Mouse (Mus musculus) hindbrain, embryonic 15.5 days (tissue): ENCODE results near the gene 1190002N15Rik. TPM values are rescaled to one million over a fixed set of nuclear protein-coding genes. Genes with fewer than 3 reads are reported as not detected.

Source experiments
- ATAC-seq: fragments of 200-750 bp; cut with Nextera tagmentation; 2 replicates; pipeline ENCODE4 v1.8.0; 2017; ENCODE audit warnings: low read depth, moderate number of reproducible peaks, moderate TSS enrichment; ENCODE audit not compliant: low FRiP score
- H3K27ac ChIP-seq: fragments of 300-500 bp; sonication (generic); replicated peaks from 2 replicates; pipeline ENCODE4 v1.5.1; 2015; ENCODE audit warnings: mild to moderate bottlenecking, inconsistent platforms
- H3K27me3 ChIP-seq: fragments of 300-500 bp; sonication (generic); 2 replicates; pipeline ENCODE4 v1.6.1; 2015; ENCODE audit warnings: control low read depth, inconsistent platforms
- H3K36me3 ChIP-seq: fragments of 300-500 bp; sonication (generic); 2 replicates; pipeline ENCODE4 v1.6.1; 2015; ENCODE audit warnings: control low read depth, inconsistent platforms
- H3K4me1 ChIP-seq: fragments of 300-500 bp; sonication (generic); replicated peaks from 2 replicates; pipeline ENCODE4 v1.6.1; 2015; ENCODE audit warnings: control low read depth, inconsistent platforms
- H3K4me2 ChIP-seq: fragments of 300-500 bp; sonication (generic); 2 replicates; pipeline ENCODE4 v1.6.1; 2015; ENCODE audit warnings: moderate library complexity, mild to moderate bottlenecking, inconsistent platforms
- H3K4me3 ChIP-seq: fragments of 300-500 bp; sonication (generic); 2 replicates; pipeline ENCODE4 v1.5.1; 2015; ENCODE audit warnings: mild to moderate bottlenecking, inconsistent platforms
- H3K9ac ChIP-seq: fragments of 300-500 bp; sonication (generic); 2 replicates; pipeline ENCODE4 v1.6.1; 2015; ENCODE audit warnings: inconsistent platforms
- H3K9me3 ChIP-seq: fragments of 300-500 bp; sonication (generic); 2 replicates; pipeline ENCODE4 v1.6.1; 2016; ENCODE audit warnings: control low read depth, inconsistent platforms
- WGBS: fragments of 180-500 bp; shearing (Covaris S2); methylation state at CpG from one replicate; pipeline ENCODE4 v1.1.7; 2015; 5-methylcytosine and 5-hydroxymethylcytosine counted together
- polyA plus RNA-seq: library from polyadenylated mRNA; unstranded; fragments of >200 nt; fragmentation: Nextera tagmentation; extraction: Ambion mirVana; gene quantifications from 2 replicates; pipeline ENCODE4 v1.2.1, GENCODE M21; 2015

The 1190002N15Rik gene
- polyA plus RNA-seq, 1 experiment from 2014 or later = 18.4 TPM

DNA sequence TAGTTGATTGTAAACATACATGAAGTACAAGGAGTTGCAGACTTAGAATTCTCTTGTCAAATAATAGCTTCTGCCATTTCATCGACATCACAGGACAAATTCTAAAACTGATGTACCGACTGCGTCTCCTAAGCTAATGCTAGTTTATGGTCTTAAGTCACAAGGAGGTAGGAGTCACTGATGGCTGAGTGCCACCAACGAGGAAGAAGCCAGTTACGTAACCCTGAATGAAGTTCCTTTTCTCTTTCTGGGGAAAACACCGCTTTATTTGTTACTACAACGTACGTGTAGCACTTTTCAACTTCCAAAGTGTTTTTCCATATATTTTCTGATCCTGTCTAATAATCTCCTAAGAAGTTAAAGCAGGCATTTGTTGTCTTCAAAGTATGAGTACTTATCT is 25.6 kb downstream of the 1190002N15Rik start:
- no peak overlapping the region for H3K4me2 ChIP-seq
- no peak overlapping the region for H3K4me3 ChIP-seq
- no peak for ATAC-seq
- no peak overlapping the region for H3K9ac ChIP-seq
- H3K36me3 ChIP-seq = no peaks in the 10 kb centered on the region
- no peaks in the 10 kb centered on the region for H3K9me3 ChIP-seq
- no peaks in the 10 kb centered on the region for H3K27me3 ChIP-seq
- no peaks in the 10 kb centered on the region for H3K4me1 ChIP-seq
- WGBS = 95% methylated on average over 8 of the region's 8 CpGs
- H3K27ac ChIP-seq = no peak overlapping the region

DNA sequence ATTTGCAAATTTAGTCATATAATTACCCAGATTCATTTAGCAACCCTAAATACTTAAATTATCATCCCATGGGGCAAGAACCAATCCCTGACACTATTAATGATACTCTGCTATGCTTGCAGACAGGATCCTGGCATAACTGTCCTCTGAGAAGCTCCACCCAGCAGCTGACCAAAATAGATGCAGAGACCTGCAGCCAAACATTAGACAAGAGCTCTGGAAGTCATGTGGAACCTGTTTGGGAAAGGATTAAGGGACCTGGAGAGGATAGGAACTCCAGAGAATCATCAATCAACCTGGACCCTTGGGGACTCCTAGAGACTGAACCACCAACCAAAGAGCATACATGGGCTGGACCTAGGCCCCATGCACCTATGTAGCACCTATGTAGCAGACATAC is 26.7 kb downstream of the 1190002N15Rik start:
- no peak for ATAC-seq
- Histone ChIP-seq H3K27me3 (no peaks in the 10 kb centered on the region), H3K4me2 (no peak overlapping the region), H3K9me3 (no peaks in the 10 kb centered on the region), H3K36me3 (no peaks in the 10 kb centered on the region), H3K4me3 (no peak overlapping the region), H3K4me1 (no peaks in the 10 kb centered on the region), H3K27ac (no peak overlapping the region), H3K9ac (no peak overlapping the region)

DNA sequence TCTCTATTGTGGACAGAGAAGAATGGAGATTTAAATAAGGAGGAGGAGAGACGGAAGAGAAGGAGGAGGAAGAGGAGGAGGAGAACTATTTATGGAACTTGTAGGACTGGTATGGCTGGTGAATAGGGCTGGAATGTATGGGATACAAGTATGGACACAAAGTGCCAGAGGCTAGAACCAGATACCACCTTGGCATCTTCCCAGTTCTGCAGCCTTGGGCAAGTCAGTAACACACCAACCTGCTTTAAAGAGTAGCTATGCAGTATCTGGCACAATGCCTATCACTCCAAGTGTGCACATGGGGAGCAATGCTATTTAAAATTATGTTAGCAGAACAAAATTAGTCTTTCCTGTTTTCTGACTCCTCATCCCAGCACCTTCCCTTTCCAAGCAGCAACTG is 30.9 kb downstream of the 1190002N15Rik start:
- Histone ChIP-seq H3K27me3 (no peaks in the 10 kb centered on the region), H3K4me2 (no peak overlapping the region), H3K27ac (no peak overlapping the region), H3K36me3 (no peaks in the 10 kb centered on the region), H3K4me1 (no peaks in the 10 kb centered on the region), H3K9me3 (no peaks in the 10 kb centered on the region), H3K4me3 (no peak overlapping the region), H3K9ac (no peak overlapping the region)
- WGBS = 76% methylated on average over 1 of the region's 1 CpGs
- ATAC-seq = no peak

DNA sequence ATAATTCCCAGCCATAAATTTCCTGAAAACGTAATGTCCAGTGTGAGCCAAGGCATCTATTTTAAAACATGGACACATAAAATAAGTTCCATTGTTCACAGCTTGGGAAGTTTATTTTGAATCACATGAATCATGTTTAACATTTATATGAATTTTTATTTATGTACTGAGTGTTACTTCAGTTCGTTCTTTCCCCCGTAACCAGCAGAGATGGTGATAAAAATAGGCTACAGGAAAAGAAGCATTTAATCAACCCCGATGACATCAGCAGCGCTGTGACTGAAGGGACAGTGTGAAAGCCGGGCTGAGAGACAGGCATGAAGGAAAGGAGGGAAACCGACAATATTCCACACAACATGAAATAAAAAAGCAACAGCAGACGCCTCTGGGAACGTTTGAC is 46.4 kb downstream of the 1190002N15Rik start:
- no peaks in the 10 kb centered on the region for H3K27me3 ChIP-seq
- H3K4me3 ChIP-seq = no peak overlapping the region
- no peaks in the 10 kb centered on the region for H3K9me3 ChIP-seq
- ATAC-seq = no peak
- no peak overlapping the region for H3K27ac ChIP-seq
- 78% methylated on average over 9 of the region's 9 CpGs for WGBS
- no peaks in the 10 kb centered on the region for H3K4me1 ChIP-seq
- no peaks in the 10 kb centered on the region for H3K36me3 ChIP-seq
- H3K9ac ChIP-seq = no peak overlapping the region
- H3K4me2 ChIP-seq = no peak overlapping the region

DNA sequence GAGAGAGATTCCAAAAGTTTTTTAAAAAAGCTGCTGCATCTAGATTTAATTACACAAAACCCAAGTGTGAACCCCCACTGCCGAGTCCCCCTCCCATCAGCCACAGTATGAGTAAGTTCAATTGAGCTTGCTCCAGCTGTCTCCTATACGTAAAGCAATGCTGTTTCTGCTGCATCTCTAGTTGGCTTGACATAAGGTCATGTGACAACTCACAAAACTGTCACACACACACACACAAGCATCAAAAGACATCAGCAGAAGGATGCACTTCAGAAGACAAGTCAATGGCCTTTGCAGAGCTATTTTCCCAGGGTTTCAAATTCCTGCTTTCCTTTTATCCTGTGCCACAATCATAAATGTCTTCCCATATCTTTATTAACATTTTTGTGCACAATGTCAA is 49.9 kb downstream of the 1190002N15Rik start:
- H3K27me3 ChIP-seq = no peaks in the 10 kb centered on the region
- no peaks in the 10 kb centered on the region for H3K9me3 ChIP-seq
- no peak overlapping the region for H3K27ac ChIP-seq
- no peak overlapping the region for H3K4me3 ChIP-seq
- WGBS = 82% methylated on average over 2 of the region's 2 CpGs
- H3K4me2 ChIP-seq = no peak overlapping the region
- no peaks in the 10 kb centered on the region for H3K4me1 ChIP-seq
- H3K36me3 ChIP-seq = no peaks in the 10 kb centered on the region
- no peak for ATAC-seq
- H3K9ac ChIP-seq = no peak overlapping the region

DNA sequence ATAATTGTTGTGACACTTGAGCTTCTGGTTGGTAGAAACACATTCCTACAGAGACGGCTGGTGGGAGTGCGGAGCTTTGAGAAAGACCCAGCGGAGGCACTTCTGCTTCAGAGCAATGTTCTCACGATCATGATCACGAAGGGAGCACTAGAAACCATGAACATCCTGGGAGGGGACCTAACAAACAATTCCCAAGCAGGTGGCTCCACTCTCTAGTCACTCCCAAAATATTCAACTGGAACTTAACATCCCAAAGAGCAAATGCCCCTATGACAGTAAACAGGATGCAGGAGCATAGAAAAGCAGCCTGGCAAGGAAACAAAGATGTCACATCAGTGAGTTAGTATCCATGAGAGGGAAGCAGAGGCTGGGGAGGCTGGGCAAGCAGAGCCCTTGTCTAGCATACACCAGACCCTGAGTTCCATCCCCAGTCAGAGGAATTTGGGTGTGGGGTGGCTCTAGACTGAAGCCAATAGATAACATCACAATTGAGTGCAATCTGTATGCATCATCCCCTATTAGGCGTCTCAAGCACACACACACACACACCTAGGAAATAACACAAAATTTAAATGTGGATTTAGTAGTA is 54.5 kb downstream of the 1190002N15Rik start:
- no peaks in the 10 kb centered on the region for H3K27me3 ChIP-seq
- no peak overlapping the region for H3K9ac ChIP-seq
- WGBS = 65% methylated on average over 6 of the region's 6 CpGs
- peak overlapping the region; percentile 25; the same call in 1 of the 2 replicates for H3K27ac ChIP-seq
- H3K36me3 ChIP-seq = no peaks in the 10 kb centered on the region
- no peaks in the 10 kb centered on the region for H3K9me3 ChIP-seq
- 0 out of 2 replicates have a peak overlapping the region, but pooled peaks have one; percentile 2 for H3K4me2 ChIP-seq
- no peak overlapping the region for H3K4me3 ChIP-seq
- no peaks in the 10 kb centered on the region for H3K4me1 ChIP-seq
- ATAC-seq = peak; percentile 45; the same call in 1 of the 2 replicates

DNA sequence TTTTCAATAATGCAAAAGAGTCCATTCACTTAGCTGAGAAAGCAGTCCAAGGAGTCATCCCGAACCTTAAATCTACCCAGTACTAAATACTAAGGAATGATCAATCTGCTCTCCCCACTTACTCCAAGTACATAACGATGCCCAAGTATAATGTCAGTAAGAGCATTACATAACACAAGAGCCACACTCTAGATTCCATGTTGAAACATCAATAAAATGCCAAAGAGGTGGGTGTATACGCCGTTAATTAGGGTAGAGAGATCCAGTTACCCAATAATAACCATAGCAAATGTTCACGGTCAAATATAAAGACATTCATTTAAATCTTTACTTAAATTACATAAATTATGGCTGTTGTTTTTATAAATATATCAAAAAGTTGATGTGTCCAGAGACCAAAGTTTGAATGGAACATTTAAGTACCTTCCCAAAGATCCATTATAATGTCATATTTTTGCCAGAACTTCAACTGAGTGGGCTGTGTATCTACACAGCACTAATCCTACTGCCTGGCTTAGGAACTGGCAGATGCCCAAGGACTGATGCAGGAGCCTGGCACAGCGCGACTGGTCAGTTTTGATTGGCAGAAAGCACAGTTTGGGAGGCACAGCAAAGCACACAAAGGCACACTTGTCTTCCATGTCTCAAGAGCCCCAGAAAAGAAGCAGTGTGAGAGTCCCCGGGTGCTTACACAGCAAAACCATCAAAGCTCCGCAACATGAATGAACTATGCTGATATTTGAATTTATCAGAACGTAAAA is 55.5 kb downstream of the 1190002N15Rik start:
- 68% methylated on average over 10 of the region's 10 CpGs for WGBS
- Histone ChIP-seq H3K27ac (no peak overlapping the region), H3K4me2 (no peak overlapping the region), H3K36me3 (no peaks in the 10 kb centered on the region), H3K27me3 (no peaks in the 10 kb centered on the region), H3K4me1 (no peaks in the 10 kb centered on the region), H3K9ac (no peak overlapping the region), H3K4me3 (no peak overlapping the region), H3K9me3 (no peaks in the 10 kb centered on the region)
- ATAC-seq = peak; percentile 94

DNA sequence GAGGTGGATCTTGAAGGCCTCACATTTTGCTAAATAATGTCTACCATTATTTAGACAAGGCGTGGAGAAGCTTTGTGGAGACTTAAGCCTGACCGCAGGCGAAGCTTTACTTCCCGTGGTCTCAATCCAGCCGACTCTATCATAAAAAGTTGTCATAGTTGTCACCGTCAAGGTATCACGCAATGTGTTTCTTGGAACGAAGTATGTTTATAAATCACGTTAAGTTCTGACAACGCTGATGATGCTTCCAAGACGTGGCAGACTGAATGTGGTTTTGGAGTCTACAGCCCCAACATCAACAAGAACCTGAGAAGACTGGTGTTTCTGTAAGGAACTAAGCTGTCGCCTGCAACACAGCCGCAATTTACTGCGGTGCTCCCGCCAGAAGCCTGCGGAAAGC is 56.8 kb downstream of the 1190002N15Rik start:
- WGBS = 90% methylated on average over 16 of the region's 16 CpGs
- H3K27ac ChIP-seq = no peak overlapping the region
- no peaks in the 10 kb centered on the region for H3K27me3 ChIP-seq
- H3K9ac ChIP-seq = no peak overlapping the region
- no peak overlapping the region for H3K4me3 ChIP-seq
- H3K4me1 ChIP-seq = no peaks in the 10 kb centered on the region
- no peak for ATAC-seq
- no peak overlapping the region for H3K4me2 ChIP-seq
- H3K36me3 ChIP-seq = no peaks in the 10 kb centered on the region
- no peaks in the 10 kb centered on the region for H3K9me3 ChIP-seq

DNA sequence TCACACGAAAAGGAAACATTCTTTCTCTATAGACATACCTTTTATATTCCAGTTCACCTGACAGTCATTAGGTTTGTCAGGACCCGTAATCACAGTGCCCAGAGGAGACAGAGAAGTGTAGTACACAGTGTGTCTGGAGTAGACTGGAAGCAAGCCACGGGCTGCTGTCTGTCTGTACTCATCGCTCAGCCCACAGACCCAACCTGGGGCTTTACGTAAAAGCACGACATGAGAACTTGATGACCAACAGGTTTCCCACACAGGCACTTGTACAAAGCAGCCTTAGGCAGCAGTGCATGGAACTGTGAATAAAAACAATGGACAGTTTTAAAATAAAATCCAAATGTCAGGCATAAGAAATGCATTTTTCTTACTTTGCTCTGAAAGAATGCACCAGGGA is 58.5 kb downstream of the 1190002N15Rik start:
- Histone ChIP-seq H3K27me3 (no peaks in the 10 kb centered on the region), H3K36me3 (no peaks in the 10 kb centered on the region), H3K27ac (no peak overlapping the region), H3K4me1 (no peaks in the 10 kb centered on the region), H3K9ac (no peak overlapping the region), H3K4me3 (no peak overlapping the region), H3K4me2 (no peak overlapping the region), H3K9me3 (no peaks in the 10 kb centered on the region)
- no peak for ATAC-seq
- 86% methylated on average over 6 of the region's 6 CpGs for WGBS

DNA sequence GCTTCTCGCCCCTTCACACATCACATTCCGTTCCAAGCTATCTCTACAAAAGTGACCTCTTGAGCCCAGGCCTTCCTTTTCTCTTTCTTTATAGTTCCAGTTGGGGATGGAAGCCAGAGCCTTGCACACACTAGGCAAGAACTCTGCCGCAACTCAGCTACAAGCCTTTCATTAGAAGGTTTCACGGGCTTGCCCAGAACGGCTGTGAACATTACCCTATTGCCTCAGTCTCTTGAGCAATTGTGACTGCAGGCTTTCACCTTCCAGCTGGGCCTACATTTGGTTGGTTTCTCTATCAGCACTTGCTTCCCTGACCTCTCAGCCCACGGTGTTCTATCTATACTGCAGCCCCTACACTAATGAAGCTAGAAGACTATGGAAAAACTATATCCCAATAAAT is 58.9 kb downstream of the 1190002N15Rik start:
- WGBS = 92% methylated on average over 6 of the region's 6 CpGs
- Histone ChIP-seq H3K27ac (no peak overlapping the region), H3K27me3 (no peaks in the 10 kb centered on the region), H3K4me1 (no peaks in the 10 kb centered on the region), H3K36me3 (no peaks in the 10 kb centered on the region), H3K9ac (no peak overlapping the region), H3K9me3 (no peaks in the 10 kb centered on the region), H3K4me2 (no peak overlapping the region), H3K4me3 (no peak overlapping the region)
- ATAC-seq = no peak

DNA sequence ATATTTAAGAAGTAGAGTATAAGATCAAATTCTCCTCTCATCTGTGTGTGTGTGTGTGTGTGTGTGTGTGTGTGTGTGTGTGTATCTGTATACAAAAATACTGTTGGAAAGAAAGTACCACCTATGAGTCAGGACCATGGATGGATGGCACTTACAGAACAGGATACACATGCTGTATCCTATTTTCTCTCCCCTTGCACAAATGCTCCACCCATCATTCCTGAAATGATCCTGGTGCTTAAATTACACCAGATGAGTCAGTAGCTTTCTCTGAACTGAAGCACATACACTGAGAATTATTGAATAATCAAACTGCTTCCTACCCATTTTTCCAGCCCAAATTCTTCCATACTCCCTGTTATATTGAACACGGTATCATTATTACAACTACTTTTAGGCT is 61.9 kb downstream of the 1190002N15Rik start:
- no peak overlapping the region for H3K4me2 ChIP-seq
- H3K9me3 ChIP-seq = no peaks in the 10 kb centered on the region
- H3K27me3 ChIP-seq = no peaks in the 10 kb centered on the region
- no peak overlapping the region for H3K27ac ChIP-seq
- no peaks in the 10 kb centered on the region for H3K36me3 ChIP-seq
- no peak overlapping the region for H3K9ac ChIP-seq
- ATAC-seq = no peak
- H3K4me1 ChIP-seq = peaks cover 8% of the 10 kb centered on the region; the same call in 1 of the 2 replicates
- 96% methylated on average over 1 of the region's 1 CpGs for WGBS
- H3K4me3 ChIP-seq = no peak overlapping the region

DNA sequence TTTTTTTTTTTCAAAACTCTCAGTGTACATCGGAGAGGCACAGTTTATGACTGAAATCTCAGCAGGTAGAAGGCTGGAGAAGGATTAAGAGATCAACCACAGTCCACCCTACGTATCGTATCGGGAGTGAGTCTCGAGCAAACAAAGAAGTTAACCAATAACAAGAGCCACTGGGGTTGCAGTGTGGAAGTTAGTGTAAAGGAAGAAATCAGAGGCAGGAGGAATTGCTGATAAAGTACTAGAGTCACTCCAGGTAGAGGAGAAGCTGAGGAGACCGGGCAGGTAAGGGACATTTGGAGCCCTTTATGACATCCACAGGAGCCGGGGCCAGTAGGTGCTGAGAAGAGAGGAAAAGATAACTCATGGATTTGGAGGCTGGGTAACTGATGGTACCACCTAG is 64.0 kb downstream of the 1190002N15Rik start:
- no peak for ATAC-seq
- 75% methylated on average over 7 of the region's 7 CpGs for WGBS
- Histone ChIP-seq H3K4me1 (peaks cover 8% of the 10 kb centered on the region; the same call in 1 of the 2 replicates), H3K27me3 (no peaks in the 10 kb centered on the region), H3K27ac (no peak overlapping the region), H3K36me3 (no peaks in the 10 kb centered on the region), H3K4me3 (no peak overlapping the region), H3K4me2 (no peak overlapping the region), H3K9me3 (no peaks in the 10 kb centered on the region), H3K9ac (no peak overlapping the region)
